Mouse (Mus musculus): ENCODE measurements around the gene Hist1h3g.
A peak's percentile ranks its signal among the peaks of the same experiment; 100 is the strongest.
"Not testable (repeated sequence)": the region's sequence is repeated elsewhere in the genome, so short reads cannot be mapped to it uniquely, and the experiment has no call there.

The Hist1h3g gene

DNA sequence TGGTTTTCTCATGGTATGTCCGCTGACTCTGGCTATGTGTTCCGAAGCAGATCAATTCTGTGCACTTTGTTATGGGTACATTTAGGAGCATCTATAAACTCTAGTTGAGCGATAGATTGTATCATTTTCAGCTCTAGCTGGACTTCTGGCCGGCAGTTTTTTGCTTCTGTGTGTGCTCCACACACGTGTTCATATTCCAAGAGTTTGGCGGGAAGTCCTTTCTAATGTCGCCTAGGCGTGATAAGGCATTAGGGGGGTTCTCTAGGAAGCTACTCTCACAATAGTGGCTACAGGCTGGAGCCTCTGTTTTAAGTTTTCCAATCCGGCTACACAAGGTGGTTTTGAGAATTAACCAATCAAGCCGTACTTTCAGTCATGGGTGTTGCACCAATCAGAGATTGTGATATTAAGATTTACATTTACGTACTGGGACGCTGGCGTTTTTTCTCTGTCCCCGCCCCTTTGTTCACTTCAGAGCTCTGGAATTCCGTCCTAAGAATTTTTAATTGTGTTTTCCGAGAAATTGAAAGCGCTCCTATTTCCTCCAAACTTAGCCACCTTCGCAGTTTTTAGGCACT, 20.7 kb downstream of the Hist1h3g start:
- DNase-seq (ENCODE audit: low read depth, low spot score), result peak; percentile 92

DNA sequence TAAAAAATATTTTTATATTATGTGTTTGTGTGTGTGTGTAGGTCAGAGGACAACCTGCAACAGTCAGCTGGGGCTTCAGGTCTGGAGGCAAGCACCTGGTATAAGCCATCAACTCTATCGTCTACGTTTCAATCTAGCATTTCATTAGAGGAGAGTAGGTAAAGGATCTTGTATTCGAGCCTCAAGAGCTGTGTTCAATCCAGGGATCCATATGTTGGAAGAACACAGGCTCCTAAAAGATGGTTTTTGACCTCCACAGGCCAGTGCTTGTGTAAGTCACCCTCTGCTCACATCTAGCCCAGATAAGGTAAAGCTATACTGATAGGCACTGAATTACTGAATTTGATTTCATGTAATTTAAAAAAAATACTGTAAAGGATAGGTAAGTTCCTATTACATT, 21.7 kb downstream of the Hist1h3g start:
- no peak for DNase-seq (ENCODE audit: low read depth, low spot score)

DNA sequence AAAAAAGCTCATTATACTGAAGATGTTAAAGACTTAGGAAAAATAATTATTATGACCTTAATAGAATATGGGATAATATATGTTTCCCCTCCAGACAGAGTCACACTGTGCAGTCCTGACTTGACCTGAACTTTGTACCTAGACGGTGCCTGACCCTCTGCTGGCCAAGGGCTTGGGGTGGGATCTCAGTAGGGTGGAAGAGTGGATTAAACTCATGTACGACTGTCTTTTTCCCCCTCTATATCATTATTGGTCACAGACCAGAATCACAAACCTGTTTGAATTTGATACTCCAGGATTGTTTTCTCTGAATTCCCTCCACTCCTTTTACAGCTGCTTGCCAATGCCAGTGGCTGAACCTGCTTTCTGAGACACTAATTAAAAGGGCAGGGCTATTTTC, 25.5 kb downstream of the Hist1h3g start:
- DNase-seq (ENCODE audit: low read depth, low spot score), result not testable (repeated sequence)

DNA sequence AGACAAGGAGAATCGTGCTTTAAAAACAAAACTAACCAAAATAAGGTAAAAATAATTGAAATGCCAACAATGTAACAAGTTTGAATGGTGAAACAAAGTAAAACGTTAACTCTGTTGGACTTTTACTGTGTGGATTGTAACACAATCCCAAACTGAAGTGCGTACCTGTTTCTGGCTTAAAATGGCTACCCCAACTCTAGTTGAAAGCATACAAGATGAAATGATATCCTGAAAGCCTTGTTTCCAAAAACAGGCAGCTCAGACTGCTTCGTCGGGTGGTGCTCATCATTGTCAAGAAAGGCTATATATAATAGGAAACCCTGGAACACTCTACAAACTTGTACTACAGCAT, 26.3 kb downstream of the Hist1h3g start:
- not testable (repeated sequence) for DNase-seq (ENCODE audit: low read depth, low spot score)

DNA sequence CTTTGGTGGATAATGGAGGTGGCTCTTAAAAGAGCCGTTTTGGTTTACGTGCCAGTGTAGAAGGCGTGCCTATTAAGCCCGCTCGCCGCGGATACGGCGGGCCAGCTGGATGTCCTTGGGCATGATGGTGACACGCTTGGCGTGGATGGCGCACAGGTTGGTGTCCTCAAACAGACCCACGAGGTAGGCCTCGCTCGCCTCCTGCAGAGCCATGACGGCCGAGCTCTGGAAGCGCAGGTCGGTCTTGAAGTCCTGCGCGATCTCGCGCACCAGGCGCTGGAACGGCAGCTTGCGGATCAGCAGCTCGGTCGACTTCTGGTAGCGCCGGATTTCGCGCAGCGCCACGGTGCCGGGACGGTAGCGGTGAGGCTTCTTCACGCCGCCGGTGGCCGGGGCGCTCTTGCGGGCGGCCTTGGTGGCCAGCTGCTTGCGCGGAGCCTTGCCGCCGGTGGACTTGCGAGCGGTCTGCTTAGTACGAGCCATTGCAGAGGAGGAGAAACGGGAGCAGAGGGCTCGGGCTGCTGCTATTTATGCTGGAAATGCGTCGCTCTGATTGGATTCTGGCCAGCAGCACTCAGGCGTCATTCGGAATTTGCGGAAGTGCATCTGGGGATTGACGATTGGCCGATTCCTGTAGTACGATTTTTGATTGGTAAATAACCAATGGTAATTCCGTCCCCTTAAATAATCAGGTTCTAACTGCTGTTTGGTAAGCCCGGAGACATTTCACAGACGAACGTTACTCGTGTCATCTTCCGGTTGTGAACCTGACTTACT, 26.8 kb downstream of the Hist1h3g start, which contains the start of gene Hist1h3e:
Gene Hist1h3e, minus strand, starts transcription at position 487 of the 777 bp plus-strand sequence.
- peak; percentile 98 for DNase-seq (ENCODE audit: low read depth, low spot score)

DNA sequence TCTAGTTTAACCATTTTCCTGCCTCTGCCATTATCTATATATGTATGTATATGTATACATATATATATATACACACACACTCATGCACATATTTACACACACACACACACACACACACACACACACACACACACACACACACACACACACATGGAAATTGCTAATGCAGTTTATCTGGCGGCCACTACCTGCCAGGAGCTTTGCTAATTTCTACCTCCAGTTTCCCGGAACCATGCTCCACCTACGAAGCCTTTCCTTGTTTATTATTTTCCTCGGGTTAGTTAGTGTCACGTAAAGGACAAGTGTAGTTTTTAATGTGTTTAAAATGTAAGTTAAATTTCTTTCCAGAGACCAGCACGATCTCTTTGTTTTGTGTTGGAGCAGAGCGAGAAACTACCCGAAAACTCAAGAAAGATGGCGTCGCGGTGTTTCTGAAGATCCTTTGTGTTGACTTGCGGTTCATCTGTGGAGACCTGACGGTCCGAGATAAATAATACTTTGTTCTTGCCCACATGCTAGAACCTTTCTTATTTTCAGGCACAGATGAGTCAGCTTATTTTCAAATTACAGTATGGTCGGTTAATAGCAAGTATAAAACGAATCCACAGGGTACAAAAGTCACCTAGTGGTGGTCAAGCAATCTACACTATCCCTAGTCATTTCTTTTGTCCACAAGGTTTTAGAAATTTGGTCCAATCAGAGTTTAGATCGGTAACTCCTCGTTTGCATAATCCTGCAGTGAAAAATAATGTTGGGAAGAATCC, 27.7 kb downstream of the Hist1h3g start:
- DNase-seq (ENCODE audit: low read depth, low spot score), result peak; percentile 82

DNA sequence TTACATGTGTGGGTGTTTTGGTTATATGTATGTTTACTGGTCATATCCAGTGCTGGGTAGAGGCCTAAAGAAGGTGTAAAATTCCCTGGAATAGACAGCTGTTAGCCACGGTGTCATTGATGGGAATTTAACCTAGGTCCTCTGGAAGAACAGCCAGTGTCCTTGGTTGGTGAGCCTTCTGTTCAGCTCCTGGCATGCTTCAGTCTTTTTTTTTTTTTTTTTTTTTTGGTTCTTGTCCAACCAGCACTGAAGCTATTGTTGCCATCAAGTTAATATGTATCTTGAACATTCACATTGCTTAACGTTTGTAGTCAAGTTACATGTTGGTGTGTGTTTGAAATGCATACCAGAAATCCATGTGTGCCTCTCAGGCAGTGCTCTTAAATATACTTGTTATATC, 29.3 kb downstream of the Hist1h3g start:
- DNase-seq (ENCODE audit: low read depth, low spot score), result no peak

DNA sequence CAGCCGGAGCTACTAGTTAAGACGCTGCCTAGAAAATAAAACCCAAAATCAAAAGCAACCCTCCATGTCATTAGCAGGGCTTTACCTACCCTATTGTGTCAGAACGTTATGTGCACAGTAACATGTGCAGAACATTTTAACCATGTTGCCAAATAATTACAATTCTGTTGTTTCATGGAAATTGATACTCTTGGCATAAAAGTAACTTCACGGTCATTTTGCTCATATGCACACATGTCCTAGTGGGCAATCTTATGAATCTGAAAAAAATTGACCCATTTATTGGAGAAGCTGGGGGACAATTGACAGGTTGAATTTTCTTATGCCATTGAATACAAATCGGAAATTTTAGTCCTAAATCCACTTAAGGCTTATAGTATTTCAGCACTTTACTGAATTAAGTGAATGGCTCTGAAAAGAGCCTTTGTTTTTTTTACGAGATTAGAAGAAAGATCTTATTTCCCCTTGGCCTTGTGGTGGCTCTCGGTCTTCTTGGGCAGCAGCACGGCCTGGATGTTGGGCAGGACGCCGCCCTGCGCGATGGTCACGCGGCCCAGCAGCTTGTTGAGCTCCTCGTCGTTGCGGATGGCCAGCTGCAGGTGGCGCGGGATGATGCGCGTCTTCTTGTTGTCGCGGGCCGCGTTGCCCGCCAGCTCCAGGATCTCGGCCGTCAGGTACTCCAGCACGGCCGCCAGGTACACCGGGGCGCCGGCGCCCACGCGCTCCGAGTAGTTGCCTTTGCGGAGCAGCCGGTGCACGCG, 35.2 kb downstream of the Hist1h3g start:
- DNase-seq (ENCODE audit: low read depth, low spot score), result not testable (repeated sequence)

DNA sequence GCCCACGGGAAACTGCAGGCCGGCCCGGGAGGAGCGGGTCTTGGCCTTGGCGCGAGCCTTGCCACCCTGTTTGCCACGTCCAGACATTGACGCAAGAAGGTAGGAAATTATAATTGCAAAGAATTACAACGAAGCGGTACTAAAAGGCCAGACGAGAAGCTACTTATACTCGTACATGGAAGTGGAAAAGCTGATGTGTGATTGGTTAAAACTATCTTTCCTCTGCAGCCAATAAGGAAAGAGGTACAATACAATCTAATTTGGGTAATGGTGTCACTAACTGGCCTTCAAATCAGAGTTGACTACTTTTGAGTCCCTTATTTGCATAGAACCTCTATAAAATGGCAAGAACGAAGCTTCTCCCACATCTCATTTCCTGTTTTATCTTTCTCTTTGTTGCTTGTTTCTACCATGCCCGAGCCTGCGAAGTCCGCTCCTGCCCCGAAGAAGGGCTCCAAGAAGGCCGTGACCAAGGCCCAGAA, 35.8 kb downstream of the Hist1h3g start, which contains the start of the genes Hist1h2ae and Hist1h2bg:
Gene Hist1h2ae, minus strand, starts transcription at position 199 of the 482 bp plus-strand sequence.
Gene Hist1h2bg, plus strand, starts transcription at position 375 of the 482 bp plus-strand sequence.
- DNase-seq (ENCODE audit: low read depth, low spot score), result peak; percentile 90

DNA sequence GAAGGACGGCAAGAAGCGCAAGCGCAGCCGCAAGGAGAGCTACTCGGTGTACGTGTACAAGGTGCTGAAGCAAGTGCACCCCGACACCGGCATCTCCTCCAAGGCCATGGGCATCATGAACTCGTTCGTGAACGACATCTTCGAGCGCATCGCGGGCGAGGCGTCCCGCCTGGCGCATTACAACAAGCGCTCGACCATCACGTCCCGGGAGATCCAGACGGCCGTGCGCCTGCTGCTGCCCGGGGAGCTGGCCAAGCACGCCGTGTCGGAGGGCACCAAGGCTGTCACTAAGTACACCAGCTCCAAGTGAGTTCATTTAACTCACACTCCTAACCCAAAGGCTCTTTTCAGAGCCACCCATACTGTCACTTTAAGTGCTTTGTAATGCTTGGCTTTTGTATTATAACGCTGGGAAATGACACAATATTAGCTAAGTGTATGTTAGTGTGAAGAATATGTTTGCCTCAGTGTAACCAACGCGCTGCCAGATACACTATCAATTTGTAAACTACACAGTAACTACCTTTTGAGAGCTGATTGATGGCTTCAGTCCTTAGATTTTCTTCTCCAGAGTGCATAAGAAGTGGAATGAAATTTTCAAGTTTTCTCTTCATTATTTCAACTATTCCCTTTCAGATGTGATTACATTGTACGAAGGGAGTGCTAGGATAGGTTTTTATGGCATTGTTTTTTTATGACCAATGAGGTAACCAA, 36.4 kb downstream of the Hist1h3g start:
- DNase-seq (ENCODE audit: low read depth, low spot score), result not testable (repeated sequence)

DNA sequence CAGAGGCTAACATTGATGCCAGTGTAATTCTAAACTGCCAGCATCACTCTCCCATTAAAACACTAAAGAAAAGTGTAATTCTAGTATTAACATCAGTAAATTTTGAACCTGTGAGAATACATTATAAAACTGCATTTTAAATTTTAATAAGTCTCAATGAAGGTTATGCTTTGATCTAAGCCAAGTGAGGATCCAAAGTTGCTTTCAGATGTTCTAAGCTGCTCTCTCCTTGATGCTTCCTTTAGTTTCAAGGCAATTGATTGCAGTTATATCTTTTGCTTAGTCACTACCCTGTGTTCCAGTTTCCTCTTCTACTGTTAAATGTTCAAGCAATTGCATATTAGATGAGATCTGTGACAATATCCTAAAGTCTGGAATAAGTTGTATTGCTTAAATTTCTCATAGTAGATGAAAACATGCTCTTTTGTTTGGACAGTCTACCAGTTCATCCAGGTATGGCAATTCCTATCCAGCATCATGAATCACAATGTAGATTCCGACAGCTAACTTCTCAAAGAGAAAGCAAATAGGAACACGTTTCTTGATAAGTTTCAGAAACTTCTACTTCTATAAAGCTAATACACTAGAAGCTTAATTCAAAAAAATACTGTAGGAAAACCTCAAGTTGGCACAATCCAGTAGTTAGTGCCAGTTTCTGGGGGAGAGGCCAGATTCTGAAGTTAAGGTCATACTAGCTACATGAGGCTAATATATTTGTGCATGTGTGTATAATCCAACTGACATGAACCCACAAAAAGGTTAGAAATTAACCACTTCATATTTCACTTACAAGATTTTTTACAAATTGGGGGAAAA, 37.2 kb downstream of the Hist1h3g start:
- no peak for DNase-seq (ENCODE audit: low read depth, low spot score)

DNA sequence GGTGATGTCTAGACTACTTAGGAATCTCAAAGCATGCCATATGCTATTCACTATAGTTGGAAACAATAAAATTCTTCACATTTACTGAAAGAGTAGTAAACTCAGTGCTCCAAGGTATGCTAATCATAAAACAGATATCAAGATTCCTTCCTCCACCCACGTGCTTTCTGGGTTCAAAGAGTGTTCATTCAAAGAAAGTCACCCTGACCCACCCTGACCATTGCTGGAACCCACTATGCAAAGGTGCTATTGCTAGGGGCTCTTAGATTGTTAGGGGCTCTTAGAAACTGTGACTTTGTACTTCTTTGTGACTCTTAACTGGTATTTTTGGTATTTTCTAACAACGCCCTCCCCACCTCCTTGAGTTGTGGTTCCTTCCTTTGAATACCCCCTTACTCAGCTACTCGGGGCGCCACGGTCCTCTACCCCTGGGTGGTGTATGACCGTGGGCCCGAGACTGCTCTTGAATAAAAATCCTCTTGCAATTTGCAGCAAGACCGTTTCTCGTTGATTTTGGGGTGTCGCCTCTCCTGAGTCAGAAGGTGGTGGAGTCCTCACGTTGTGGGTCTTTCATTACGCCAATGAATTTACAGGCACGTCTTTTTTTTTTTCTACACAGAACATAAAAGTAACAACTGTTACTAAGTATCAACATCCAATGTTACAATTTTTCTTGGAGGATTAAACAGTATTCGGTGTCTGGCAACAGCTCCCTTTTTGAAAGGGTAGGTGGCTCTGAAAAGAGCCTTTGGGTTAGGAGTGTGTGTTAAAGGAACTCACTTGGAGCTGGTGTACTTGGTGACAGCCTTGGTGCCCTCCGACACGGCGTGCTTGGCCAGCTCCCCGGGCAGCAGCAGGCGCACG, 38.0 kb downstream of the Hist1h3g start:
- not testable (repeated sequence) for DNase-seq (ENCODE audit: low read depth, low spot score)

DNA sequence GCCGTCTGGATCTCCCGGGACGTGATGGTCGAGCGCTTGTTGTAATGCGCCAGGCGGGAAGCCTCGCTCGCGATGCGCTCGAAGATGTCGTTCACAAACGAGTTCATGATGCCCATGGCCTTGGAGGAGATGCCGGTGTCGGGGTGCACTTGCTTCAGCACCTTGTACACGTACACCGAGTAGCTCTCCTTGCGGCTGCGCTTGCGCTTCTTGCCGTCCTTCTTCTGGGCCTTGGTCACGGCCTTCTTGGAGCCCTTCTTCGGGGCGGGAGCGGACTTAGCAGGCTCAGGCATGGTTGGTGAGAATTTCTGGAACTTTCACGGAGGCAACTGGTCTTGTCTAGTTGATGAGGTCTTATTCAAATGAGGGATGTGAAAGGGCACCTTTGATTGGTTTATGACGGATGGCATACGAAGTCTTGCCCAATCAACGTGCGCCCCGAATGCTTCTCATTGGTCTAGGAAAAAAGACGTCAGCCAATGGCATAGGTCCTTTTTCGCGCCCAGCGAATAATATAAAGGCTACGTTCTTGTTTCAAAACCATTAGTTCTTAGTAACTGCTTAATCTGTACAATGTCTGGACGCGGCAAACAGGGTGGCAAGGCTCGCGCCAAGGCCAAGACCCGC, 38.8 kb downstream of the Hist1h3g start, which contains the start of the genes Hist1h2bf and Hist1h2ad:
Gene Hist1h2bf, minus strand, starts transcription at position 299 of the 627 bp plus-strand sequence.
Gene Hist1h2ad, plus strand, starts transcription at position 484 of the 627 bp plus-strand sequence.
- peak; percentile 97 for DNase-seq (ENCODE audit: low read depth, low spot score)

DNA sequence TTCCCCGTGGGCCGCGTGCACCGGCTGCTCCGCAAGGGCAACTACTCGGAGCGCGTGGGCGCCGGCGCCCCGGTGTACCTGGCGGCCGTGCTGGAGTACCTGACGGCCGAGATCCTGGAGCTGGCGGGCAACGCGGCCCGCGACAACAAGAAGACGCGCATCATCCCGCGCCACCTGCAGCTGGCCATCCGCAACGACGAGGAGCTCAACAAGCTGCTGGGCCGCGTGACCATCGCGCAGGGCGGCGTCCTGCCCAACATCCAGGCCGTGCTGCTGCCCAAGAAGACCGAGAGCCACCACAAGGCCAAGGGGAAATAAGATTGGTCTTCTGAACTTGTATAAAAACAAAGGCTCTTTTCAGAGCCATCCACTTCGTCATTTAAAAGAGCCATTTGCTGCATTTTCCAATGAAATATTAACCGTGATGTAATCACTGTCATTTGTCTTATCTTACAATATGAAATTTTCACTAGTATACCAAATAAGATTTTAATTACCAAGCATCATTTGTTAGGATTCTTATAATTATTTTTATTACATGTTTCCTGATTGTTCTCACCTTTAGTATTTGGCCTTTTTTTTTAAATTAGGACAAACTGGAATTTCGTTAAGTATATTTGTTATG, 39.4 kb downstream of the Hist1h3g start:
- DNase-seq (ENCODE audit: low read depth, low spot score), result not testable (repeated sequence)

DNA sequence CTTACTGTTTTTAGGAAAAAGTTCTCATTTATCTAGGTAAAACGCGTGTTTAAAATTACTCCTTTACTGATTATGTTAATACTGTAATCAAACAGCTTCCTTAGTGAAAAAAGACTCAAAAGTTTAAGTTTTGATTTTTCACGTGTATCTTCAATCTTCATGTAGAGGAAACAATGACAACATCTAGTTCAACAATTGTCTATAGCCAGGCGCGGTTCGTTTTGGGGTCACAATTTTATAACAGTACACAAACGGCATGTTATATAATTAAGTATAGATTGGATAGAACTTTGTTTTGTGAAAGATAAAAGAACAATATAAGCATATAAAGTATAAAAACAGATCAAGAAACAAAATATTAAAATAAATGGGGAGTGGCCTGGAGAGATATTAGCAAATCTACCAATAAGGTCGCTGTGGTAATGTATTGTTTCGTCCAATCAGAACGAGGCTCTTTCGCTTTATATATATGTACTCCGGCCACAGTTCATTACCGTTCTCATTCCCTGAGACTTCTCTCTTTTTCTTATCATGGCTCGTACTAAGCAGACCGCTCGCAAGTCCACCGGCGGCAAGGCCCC, 40.1 kb downstream of the Hist1h3g start, which contains the start of gene Hist1h3d:
Gene Hist1h3d, plus strand, starts transcription at position 493 of the 581 bp plus-strand sequence.
- DNase-seq (ENCODE audit: low read depth, low spot score), result peak; percentile 87

DNA sequence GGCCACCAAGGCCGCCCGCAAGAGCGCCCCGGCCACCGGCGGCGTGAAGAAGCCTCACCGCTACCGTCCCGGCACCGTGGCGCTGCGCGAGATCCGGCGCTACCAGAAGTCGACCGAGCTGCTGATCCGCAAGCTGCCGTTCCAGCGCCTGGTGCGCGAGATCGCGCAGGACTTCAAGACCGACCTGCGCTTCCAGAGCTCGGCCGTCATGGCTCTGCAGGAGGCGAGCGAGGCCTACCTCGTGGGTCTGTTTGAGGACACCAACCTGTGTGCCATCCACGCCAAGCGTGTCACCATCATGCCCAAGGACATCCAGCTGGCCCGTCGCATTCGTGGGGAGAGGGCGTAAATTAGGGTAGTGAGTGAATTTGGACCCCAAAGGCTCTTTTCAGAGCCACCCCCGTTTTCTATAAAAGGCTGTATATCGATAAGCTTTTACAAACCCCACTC, 40.7 kb downstream of the Hist1h3g start:
- not testable (repeated sequence) for DNase-seq (ENCODE audit: low read depth, low spot score)

DNA sequence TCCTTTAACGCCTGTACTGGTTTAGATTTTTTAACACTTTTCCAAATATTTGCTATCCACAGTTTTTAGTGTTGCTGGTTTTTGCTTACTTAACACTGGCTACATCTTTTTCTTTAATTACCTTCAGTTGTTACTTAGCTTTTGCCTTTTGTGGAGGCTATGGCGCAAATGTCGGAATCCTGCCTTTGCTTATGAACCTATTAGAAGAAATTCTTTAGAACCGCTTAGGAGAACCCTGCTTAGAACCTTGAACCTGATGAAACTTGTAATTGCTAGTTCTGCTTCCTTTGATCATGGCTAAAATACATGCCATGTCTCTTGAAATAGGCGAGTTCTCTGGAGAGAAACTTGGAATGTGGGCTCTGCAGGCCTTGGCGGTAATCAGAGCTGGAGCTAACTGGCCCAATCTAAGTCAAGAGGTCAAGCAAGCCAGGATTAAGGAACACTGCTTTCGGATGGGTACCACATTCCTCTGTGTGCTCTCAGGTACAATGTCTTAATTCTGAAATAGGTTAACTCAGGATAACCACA, 41.2 kb downstream of the Hist1h3g start:
- no peak for DNase-seq (ENCODE audit: low read depth, low spot score)

Data from mesoderm, embryonic 11.5 days (tissue).